Mouse (Mus musculus): ENCODE results near the gene Ints4.

DNA sequence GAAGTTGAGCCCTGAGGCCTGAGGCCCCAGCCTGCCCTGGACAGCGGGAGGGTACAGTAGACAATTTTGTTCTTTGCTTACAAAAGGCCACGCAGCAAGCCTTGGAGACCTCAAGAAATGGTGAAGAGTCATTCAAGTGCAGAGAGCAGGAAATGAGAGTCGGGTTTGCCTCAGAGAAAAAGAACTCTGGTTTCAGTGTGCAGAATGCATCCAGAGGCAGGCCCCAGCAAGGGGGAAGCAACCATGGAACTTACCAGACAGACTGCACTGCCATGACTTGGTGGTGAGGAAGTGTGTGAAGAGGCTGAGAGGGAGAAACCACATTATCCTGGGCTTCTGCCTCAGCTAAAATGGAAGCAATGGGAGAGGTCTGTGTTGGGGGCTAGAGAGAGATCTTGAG is 25.2 kb upstream of the Ints4 start:
- TF ChIP-seq CTCF (IDR thresholded peaks at IDR 0.05; ENCODE audit: control insufficient read depth, insufficient read depth, low read length) (no peak), POLR2A (IDR thresholded peaks at IDR 0.05; ENCODE audit: borderline replicate concordance, control insufficient read depth, low read depth, low read length) (no peak)
